Mouse (Mus musculus): Measurements from ENCODE around the gene Gm20918.
"Not testable (repeated sequence)": the region's sequence is repeated elsewhere in the genome, so short reads cannot be mapped to it uniquely, and the experiment has no call there.

Gene Gm20918

DNA sequence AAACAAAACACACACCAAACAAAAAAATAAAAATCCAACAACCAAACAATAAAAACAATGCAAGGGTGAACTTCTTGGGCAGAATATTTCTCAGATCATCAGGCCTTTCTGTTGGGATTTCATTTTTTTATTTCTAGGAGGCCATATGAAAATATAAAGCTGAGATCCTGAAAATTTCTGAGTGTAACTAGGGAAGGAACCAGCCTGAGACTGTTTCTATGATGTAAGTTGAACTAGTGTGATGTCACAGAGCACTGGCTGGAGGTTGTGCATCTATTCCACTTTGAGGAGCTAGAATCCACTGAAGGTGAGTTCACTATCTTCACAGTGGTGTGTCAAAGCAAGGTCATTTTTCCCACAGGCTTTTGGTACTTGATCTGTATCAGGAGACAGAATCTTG lies at the start of gene Gm20918:
Gene Gm20918 (plus strand): TSS at position 301 of the 400 bp plus-strand sequence.
- not testable (repeated sequence) for DNase-seq (ENCODE audit: inconsistent age in 2 of 2, low spot score in 1 of 2)

All from adrenal gland, adult (tissue).